Mouse (Mus musculus): ENCODE results near the gene Dera.

Gene Dera

GRCm38 (mm10) chr6:137885644-137886043 is 131.3 kb downstream of the Dera start:
- no peak for DNase-seq (ENCODE audit: low read depth, low spot score)

- DNase-seq (ENCODE audit: low read depth, low spot score): no peak
Measured at GRCm38 (mm10) chr6:137886210-137886979, 132.0 kb downstream of the Dera start.

GRCm38 (mm10) chr6:137887258-137887657 is 132.9 kb downstream of the Dera start:
- DNase-seq (ENCODE audit: low read depth, low spot score): no peak

- no peak for DNase-seq (ENCODE audit: low read depth, low spot score)
Measured at GRCm38 (mm10) chr6:137897671-137898070, 143.3 kb downstream of the Dera start.

- DNase-seq (ENCODE audit: low read depth, low spot score): no peak
Measured at GRCm38 (mm10) chr6:137901255-137901654, 146.9 kb downstream of the Dera start.

All from retina, postnatal 7 days (tissue).